Mouse (Mus musculus): ENCODE results near the gene Olfr1037.
"Not testable (repeated sequence)": the region's sequence is repeated elsewhere in the genome, so short reads cannot be mapped to it uniquely, and the experiment has no call there.

Olfr1037 gene

DNA sequence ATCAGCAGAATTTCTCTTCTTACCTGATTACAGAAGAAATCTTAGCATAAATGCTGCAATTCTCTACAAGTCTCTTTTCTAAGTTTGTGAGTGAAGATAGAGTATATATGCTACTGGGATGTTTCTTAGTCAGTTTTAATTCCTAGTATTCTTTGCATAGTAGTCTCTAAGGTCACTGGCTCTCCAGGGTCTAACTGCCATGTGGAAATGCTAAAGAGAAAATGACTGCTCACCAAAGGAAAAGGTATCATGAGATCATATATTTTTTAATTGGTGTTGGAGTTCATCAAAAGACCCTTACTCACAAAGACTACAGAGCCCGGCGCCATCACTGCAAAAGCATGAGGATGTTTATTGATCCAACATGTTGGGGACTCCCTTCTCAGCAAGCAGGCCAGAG is at the start of gene Olfr1037:
Olfr1037 (minus strand) TSS at position 101 of the 400 bp plus-strand sequence.
- no peak for DNase-seq (ENCODE audit: low read depth in 2 of 2, low spot score in 2 of 2)

DNA sequence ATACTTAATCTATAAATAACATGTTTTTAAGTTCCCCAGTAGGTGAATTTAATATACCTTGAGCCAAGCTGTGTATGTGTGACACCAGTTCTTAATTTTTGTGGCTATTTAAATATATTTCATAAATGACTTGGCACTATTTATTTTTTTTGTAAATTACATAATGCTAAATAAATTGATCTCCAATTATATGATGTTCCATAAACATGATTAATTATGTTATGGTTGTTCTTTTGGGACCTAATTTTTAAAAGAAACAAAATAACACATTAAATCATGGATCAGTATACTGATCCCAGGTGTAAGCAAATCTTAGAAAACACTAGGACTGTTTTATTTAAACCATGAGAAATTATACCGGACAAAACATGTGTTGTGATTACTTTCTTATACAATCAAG is 48.6 kb upstream of the Olfr1037 start, which contains the start of gene Olfr1039:
Olfr1039 (minus strand) TSS at position 101 of the 400 bp plus-strand sequence.
- no peak for DNase-seq (ENCODE audit: low read depth in 2 of 2, low spot score in 2 of 2)

DNA sequence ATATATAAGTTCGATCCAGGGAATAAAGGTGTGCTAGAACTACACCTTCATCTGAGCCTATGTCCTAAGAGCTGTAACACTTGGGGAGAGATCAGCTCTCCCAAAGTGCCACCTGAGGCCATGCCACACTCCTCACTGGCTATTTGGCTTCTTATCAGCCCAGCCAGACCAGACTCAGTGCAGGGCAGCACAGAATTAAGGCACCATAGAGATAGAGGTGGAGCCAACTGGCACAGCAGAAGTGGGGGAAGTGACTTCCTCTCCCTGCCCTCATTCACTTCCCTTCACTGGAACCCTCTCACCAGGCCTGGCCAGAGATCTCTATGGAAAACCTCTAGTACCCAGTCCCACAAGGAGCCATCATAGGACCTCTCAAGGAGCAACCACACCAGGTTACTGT is 6.7 kb downstream of the Olfr1037 start:
- not testable (repeated sequence) for DNase-seq (ENCODE audit: low read depth in 2 of 2, low spot score in 2 of 2)

DNA sequence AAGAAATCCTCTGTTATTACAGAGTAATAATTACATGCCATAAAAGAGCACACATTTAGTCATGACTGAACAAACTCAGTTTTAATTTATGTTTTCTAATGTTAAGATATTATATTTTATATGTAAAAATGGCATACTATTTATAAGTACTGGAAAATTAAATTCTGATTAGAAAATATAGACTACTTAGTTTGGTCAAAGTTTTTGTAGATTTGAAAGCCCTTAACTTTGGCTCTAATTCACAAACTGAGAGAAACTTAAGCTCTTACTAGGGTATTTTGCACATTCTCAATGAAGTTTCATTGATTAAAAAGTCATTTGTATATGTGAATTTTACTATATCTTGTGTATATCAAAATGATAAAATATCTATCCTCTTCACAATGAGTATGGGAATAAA is 13.5 kb downstream of the Olfr1037 start, which contains the start of gene Olfr1036:
Olfr1036 (plus strand) TSS at position 301 of the 400 bp plus-strand sequence.
- DNase-seq (ENCODE audit: low read depth in 2 of 2, low spot score in 2 of 2): not testable (repeated sequence)

DNA sequence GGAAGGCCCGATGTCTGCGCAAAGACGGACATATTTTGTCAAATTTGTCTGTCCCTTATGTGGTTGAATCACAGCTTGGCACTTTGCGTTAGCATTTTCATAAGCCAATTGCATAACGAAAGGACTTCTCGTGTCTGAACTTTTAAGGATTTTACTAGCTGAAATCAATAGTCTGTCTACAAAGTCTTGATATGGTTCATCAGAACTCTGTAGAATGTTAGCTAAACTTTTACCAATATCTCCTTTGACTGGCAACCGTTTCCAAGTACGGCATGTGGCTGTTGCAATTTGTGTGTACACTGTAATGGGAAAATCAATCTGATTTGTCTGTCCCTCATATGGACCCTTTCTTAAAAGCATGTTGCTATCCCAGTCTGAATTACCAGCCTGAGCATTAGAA is 17.0 kb downstream of the Olfr1037 start:
- no peak for DNase-seq (ENCODE audit: low read depth in 2 of 2, low spot score in 2 of 2)

DNA sequence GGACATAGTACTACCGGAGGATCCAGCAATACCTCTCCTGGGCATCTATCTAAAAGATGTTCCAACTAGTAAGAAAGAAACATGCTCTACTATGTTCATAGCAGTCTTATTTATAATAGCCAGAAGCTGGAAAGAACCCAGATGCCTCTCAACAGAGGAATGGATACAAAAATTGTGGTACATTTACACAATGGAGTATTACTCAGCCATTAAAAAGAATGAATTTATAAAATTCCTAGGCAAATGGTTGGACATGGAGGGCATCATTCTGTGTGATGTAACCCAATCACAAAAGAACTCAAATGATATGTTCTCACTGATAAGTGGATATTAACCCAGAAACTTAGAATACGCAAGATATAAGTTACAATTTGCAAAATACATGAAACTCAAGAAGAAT is 23.4 kb downstream of the Olfr1037 start:
- not testable (repeated sequence) for DNase-seq (ENCODE audit: low read depth in 2 of 2, low spot score in 2 of 2)

DNA sequence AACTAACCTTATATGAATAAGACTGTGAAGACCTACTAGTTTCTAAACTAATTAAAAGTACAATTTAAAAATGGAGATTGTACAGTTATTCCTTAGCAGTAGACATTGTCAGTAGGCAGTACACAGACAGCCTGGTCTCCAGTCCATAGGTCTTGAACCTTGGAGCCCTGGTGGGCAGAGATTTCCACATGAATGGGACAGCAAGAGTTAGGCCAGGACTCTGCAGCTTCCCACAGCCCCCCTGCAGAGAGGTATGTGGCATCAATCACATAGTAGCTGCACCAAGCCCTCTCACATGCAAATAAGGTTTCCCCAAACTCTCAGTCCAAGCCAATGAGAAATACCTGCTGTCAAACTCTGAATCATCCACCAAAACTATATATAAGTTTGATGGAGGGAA is 36.4 kb downstream of the Olfr1037 start:
- DNase-seq (ENCODE audit: low read depth in 2 of 2, low spot score in 2 of 2): not testable (repeated sequence)

DNA sequence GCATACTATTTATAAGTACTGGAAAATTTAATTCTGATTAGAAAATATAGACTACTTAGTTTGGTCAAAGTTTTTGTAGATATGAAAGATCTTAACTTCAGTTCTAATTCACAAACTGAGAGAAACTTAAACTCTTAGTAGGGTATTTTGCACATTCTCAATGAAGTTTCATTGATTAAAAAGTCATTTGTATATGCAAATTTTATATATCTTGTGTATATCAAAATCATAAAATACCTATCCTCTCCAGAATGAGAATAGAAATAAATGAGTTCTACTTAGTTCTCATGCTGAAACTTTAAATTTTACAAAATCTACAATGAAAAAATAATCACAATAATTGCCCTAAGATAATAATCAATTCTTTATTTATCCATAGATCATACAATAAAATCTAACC is 41.6 kb downstream of the Olfr1037 start, which contains the start of gene Olfr1034:
Olfr1034 (plus strand) TSS at position 301 of the 400 bp plus-strand sequence.
- no peak for DNase-seq (ENCODE audit: low read depth in 2 of 2, low spot score in 2 of 2)

Measured in CD8-positive naive resting alpha-beta T cell, adult 2 months (primary cell).